Mouse (Mus musculus): ENCODE measurements around the gene Ankrd9.

- TF ChIP-seq TAL1 (IDR thresholded peaks at IDR 0.05; ENCODE audit: low read length) (no peak), CTCF (IDR thresholded peaks at IDR 0.05 in 2 of 3, conservative IDR thresholded peaks at IDR 0.05 in 1 of 3; ENCODE audit: control insufficient read depth in 1 of 3, insufficient read depth in 1 of 3, low read depth in 2 of 3, low read length in 3 of 3, poor library complexity in 1 of 3, severe bottlenecking in 1 of 3) (no peak), TCF12 (IDR thresholded peaks at IDR 0.05; ENCODE audit: low read depth, low read length) (no peak), POLR2A (IDR thresholded peaks at IDR 0.05; ENCODE audit: control insufficient read depth in 1 of 2, insufficient read depth in 1 of 2, low read depth in 1 of 2, low read length in 2 of 2, poor library complexity in 1 of 2) (no peak), SMC3 (IDR thresholded peaks at IDR 0.05; ENCODE audit: low read depth, low read length) (no peak), GATA1 (IDR thresholded peaks at IDR 0.05; ENCODE audit: low read depth, low read length) (no peak), USF2 (IDR thresholded peaks at IDR 0.05; ENCODE audit: borderline replicate concordance in 1 of 2, insufficient read depth in 1 of 2, low read depth in 1 of 2, low read length in 2 of 2) (no peak), ZNF384 (IDR thresholded peaks at IDR 0.05; ENCODE audit: low read depth, low read length) (no peak), EP300 (IDR thresholded peaks at IDR 0.05; ENCODE audit: low read depth in 1 of 2, low read length in 2 of 2) (no peak), RCOR1 (IDR thresholded peaks at IDR 0.05; ENCODE audit: low read depth, low read length) (no peak), RAD21 (IDR thresholded peaks at IDR 0.05; ENCODE audit: low read depth, low read length) (no peak), POLR2AphosphoS2 (IDR thresholded peaks at IDR 0.05; ENCODE audit: low read length) (no peak), MAX (IDR thresholded peaks at IDR 0.05; ENCODE audit: low read length) (no peak), ZMIZ1 (IDR thresholded peaks at IDR 0.05; ENCODE audit: low read depth, low read length) (no peak)
Observed at GRCm38 (mm10) chr12:110994666-110995065, 15.8 kb upstream of the Ankrd9 start.
